Mouse (Mus musculus) lung, embryonic 14.5 days (tissue): ENCODE results near the gene Tmc5. TPM values are rescaled to one million over a fixed set of nuclear protein-coding genes. Genes with fewer than 3 reads are reported as not detected.

ENCODE experiments used
- ATAC-seq: fragments of 200-750 bp; cut with Nextera tagmentation; 2 replicates; pipeline ENCODE4 v1.8.0; 2017; ENCODE audit warnings: mild to moderate bottlenecking, moderate TSS enrichment, moderate library complexity; ENCODE audit not compliant: insufficient read depth
- DNase-seq: peaks from one replicate; pipeline ENCODE4 v3.0.0-alpha.2; 2015
- H3K27ac ChIP-seq: fragments of 300-500 bp; sonication (generic); 2 replicates; pipeline ENCODE4 v1.5.1; 2014; ENCODE audit warnings: low read depth, mild to moderate bottlenecking, moderate library complexity
- H3K27me3 ChIP-seq: fragments of 300-500 bp; sonication (generic); 2 replicates; pipeline ENCODE4 v1.6.1; 2014; ENCODE audit warnings: low read length, control low read depth; ENCODE audit not compliant: insufficient read depth
- H3K36me3 ChIP-seq: fragments of 300-500 bp; sonication (generic); 2 replicates; pipeline ENCODE4 v1.6.1; 2014; ENCODE audit warnings: control low read depth; ENCODE audit not compliant: insufficient read depth
- H3K4me1 ChIP-seq: fragments of 300-500 bp; sonication (generic); 2 replicates; pipeline ENCODE4 v1.6.1; 2014; ENCODE audit warnings: antibody characterized with exemption, control low read depth; ENCODE audit not compliant: insufficient read depth
- H3K4me2 ChIP-seq: fragments of 300-500 bp; sonication (generic); 2 replicates; pipeline ENCODE4 v1.6.1; 2014; ENCODE audit warnings: mild to moderate bottlenecking
- H3K4me3 ChIP-seq: fragments of 300-500 bp; sonication (generic); 2 replicates; pipeline ENCODE4 v1.5.1; 2014; ENCODE audit warnings: low read depth, low read length
- H3K9ac ChIP-seq: fragments of 300-500 bp; sonication (generic); 2 replicates; pipeline ENCODE4 v1.6.1; 2014
- H3K9me3 ChIP-seq: fragments of 300-500 bp; sonication (generic); 2 replicates; pipeline ENCODE4 v1.6.1; 2016; ENCODE audit warnings: low read depth, low read length, control low read depth
- CTCF ChIP-seq: IDR thresholded peaks from 2 replicates; pipeline ENCODE4 v1.5.1; 2016; ENCODE audit warnings: antibody characterized with exemption, low read depth
- WGBS: fragments of 180-500 bp; shearing (Covaris S2); extraction: QIAGEN DNeasy Blood & Tissue Kit; methylation state at CpG from one replicate; pipeline ENCODE4 v1.1.7; 2014; 5-methylcytosine and 5-hydroxymethylcytosine counted together
- polyA plus RNA-seq: library from polyadenylated mRNA; unstranded; fragments of >200 nt; fragmentation: Nextera tagmentation; extraction: Ambion mirVana; gene quantifications from 2 replicates; pipeline ENCODE4 v1.2.1, GENCODE M21; 2014

Tmc5 gene
- polyA plus RNA-seq, 1 experiment from 2014 or later, result 0.08 TPM

GRCm38 (mm10) chr7:118610721-118611120 is 13.6 kb downstream of the Tmc5 start:
- Histone ChIP-seq H3K4me3 (no peak overlapping the region), H3K4me2 (no peak overlapping the region), H3K9me3 (no peaks in the 10 kb centered on the region), H3K9ac (no peak overlapping the region), H3K27ac (no peak overlapping the region), H3K27me3 (no peaks in the 10 kb centered on the region), H3K36me3 (no peaks in the 10 kb centered on the region), H3K4me1 (no peaks in the 10 kb centered on the region)
- DNase-seq (no peak), ATAC-seq (no peak)
- no peak for TF ChIP-seq CTCF
- WGBS, result 85% methylated on average over 13 of the region's 13 CpGs

GRCm38 (mm10) chr7:118611185-118611749 is 14.2 kb downstream of the Tmc5 start:
- DNase-seq, result no peak
- H3K4me1 ChIP-seq, result no peaks in the 10 kb centered on the region
- no peaks in the 10 kb centered on the region for H3K27me3 ChIP-seq
- no peaks in the 10 kb centered on the region for H3K9me3 ChIP-seq
- H3K27ac ChIP-seq, result no peak overlapping the region
- H3K4me3 ChIP-seq, result no peak overlapping the region
- 77% methylated on average over 4 of the region's 4 CpGs for WGBS
- H3K4me2 ChIP-seq, result no peak overlapping the region
- ATAC-seq, result no peak
- no peaks in the 10 kb centered on the region for H3K36me3 ChIP-seq
- no peak overlapping the region for H3K9ac ChIP-seq
- TF ChIP-seq CTCF, result no peak

- H3K4me1 ChIP-seq, result no peaks in the 10 kb centered on the region
- no peak overlapping the region for H3K4me2 ChIP-seq
- no peaks in the 10 kb centered on the region for H3K9me3 ChIP-seq
- no peak overlapping the region for H3K9ac ChIP-seq
- no peak for TF ChIP-seq CTCF
- 49% methylated on average over 8 of the region's 8 CpGs for WGBS
- H3K27me3 ChIP-seq, result no peaks in the 10 kb centered on the region
- ATAC-seq, result no peak
- H3K4me3 ChIP-seq, result no peak overlapping the region
- peak; percentile 51 for DNase-seq
- H3K27ac ChIP-seq, result no peak overlapping the region
- H3K36me3 ChIP-seq, result no peaks in the 10 kb centered on the region
These were observed 14.8 kb downstream of the Tmc5 start for GRCm38 (mm10) chr7:118611933-118612332.

- ATAC-seq, result no peak
- no peaks in the 10 kb centered on the region for H3K9me3 ChIP-seq
- WGBS, result 56% methylated on average over 13 of the region's 13 CpGs
These were observed 17.0 kb downstream of the Tmc5 start for GRCm38 (mm10) chr7:118614076-118614475.

GRCm38 (mm10) chr7:118618104-118618503 is 21.0 kb downstream of the Tmc5 start:
- Histone ChIP-seq H3K4me2 (no peak overlapping the region), H3K4me1 (no peaks in the 10 kb centered on the region), H3K27ac (no peak overlapping the region), H3K9me3 (no peaks in the 10 kb centered on the region), H3K9ac (no peak overlapping the region), H3K4me3 (no peak overlapping the region), H3K36me3 (no peaks in the 10 kb centered on the region), H3K27me3 (no peaks in the 10 kb centered on the region)
- WGBS, result 77% methylated on average over 5 of the region's 5 CpGs
- no peak for TF ChIP-seq CTCF
- no peak for DNase-seq
- ATAC-seq, result no peak

More at GRCm38 (mm10) chr7:118614076-118614475, 17.0 kb downstream of the Tmc5 start:
- DNase-seq, result no peak
- no peaks in the 10 kb centered on the region for H3K36me3 ChIP-seq
- no peak overlapping the region for H3K4me2 ChIP-seq
- TF ChIP-seq CTCF, result no peak
- H3K4me3 ChIP-seq, result no peak overlapping the region
- no peaks in the 10 kb centered on the region for H3K4me1 ChIP-seq
- no peaks in the 10 kb centered on the region for H3K27me3 ChIP-seq
- no peak overlapping the region for H3K27ac ChIP-seq
- H3K9ac ChIP-seq, result no peak overlapping the region

GRCm38 (mm10) chr7:118620243-118620906 is 23.3 kb downstream of the Tmc5 start:
- Histone ChIP-seq H3K27ac (no peak overlapping the region), H3K27me3 (no peaks in the 10 kb centered on the region), H3K9ac (no peak overlapping the region), H3K4me3 (no peak overlapping the region), H3K4me1 (no peaks in the 10 kb centered on the region), H3K36me3 (no peaks in the 10 kb centered on the region), H3K4me2 (no peak overlapping the region), H3K9me3 (no peaks in the 10 kb centered on the region)
- ATAC-seq, result no peak
- 85% methylated on average over 7 of the region's 7 CpGs for WGBS
- DNase-seq, result no peak
- TF ChIP-seq CTCF, result no peak

GRCm38 (mm10) chr7:118621094-118621493 is 24.0 kb downstream of the Tmc5 start:
- H3K9me3 ChIP-seq, result no peaks in the 10 kb centered on the region
- no peak for ATAC-seq
- no peaks in the 10 kb centered on the region for H3K27me3 ChIP-seq
- H3K4me1 ChIP-seq, result no peaks in the 10 kb centered on the region
- 79% methylated on average over 6 of the region's 6 CpGs for WGBS
- no peak for DNase-seq
- no peak overlapping the region for H3K4me2 ChIP-seq
- H3K4me3 ChIP-seq, result no peak overlapping the region
- H3K27ac ChIP-seq, result no peak overlapping the region
- TF ChIP-seq CTCF, result no peak
- no peaks in the 10 kb centered on the region for H3K36me3 ChIP-seq
- no peak overlapping the region for H3K9ac ChIP-seq
